Mouse (Mus musculus) stomach, embryonic 16.5 days (tissue): ENCODE measurements around the gene D8Ertd738e. TPM values are rescaled to one million over a fixed set of nuclear protein-coding genes. Genes with fewer than 3 reads are reported as not detected.

ENCODE experiments used
- ATAC-seq: fragments of 200-750 bp; cut with Nextera tagmentation; 2 replicates; pipeline ENCODE4 v1.8.0; 2017; ENCODE audit warnings: moderate number of reproducible peaks, moderate TSS enrichment; ENCODE audit not compliant: insufficient read depth, low FRiP score
- H3K27ac ChIP-seq: fragments of 300-500 bp; sonication (generic); 2 replicates; pipeline ENCODE4 v1.5.1; 2014; ENCODE audit warnings: low read length
- H3K27me3 ChIP-seq: fragments of 300-500 bp; sonication (generic); 2 replicates; pipeline ENCODE4 v1.6.1; 2014; ENCODE audit warnings: low read length, control low read depth, mixed read lengths; ENCODE audit not compliant: control insufficient read depth, insufficient read depth
- H3K36me3 ChIP-seq: fragments of 300-500 bp; sonication (generic); 2 replicates; pipeline ENCODE4 v1.6.1; 2014; ENCODE audit warnings: low read length; ENCODE audit not compliant: control insufficient read depth, insufficient read depth
- H3K4me1 ChIP-seq: fragments of 300-500 bp; sonication (generic); 2 replicates; pipeline ENCODE4 v1.6.1; 2014; ENCODE audit warnings: low read length, control low read depth, mixed read lengths; ENCODE audit not compliant: control insufficient read depth, insufficient read depth
- H3K4me2 ChIP-seq: fragments of 300-500 bp; sonication (generic); 2 replicates; pipeline ENCODE4 v1.6.1; 2014; ENCODE audit warnings: low read depth, low read length, mixed read lengths
- H3K4me3 ChIP-seq: fragments of 300-500 bp; sonication (generic); replicated peaks from 2 replicates; pipeline ENCODE4 v1.5.1; 2014; ENCODE audit warnings: mild to moderate bottlenecking, low read length
- H3K9ac ChIP-seq: fragments of 300-500 bp; sonication (generic); 2 replicates; pipeline ENCODE4 v1.6.1; 2014; ENCODE audit warnings: low read length
- H3K9me3 ChIP-seq: fragments of 300-500 bp; sonication (generic); replicated peaks from 2 replicates; pipeline ENCODE4 v1.6.1; 2016; ENCODE audit warnings: low read length, control low read depth; ENCODE audit not compliant: control insufficient read depth
- WGBS: fragments of 180-500 bp; shearing (Covaris S2); extraction: QIAGEN DNeasy Blood & Tissue Kit; methylation state at CpG from one replicate; pipeline ENCODE4 v1.1.7; 2014; 5-methylcytosine and 5-hydroxymethylcytosine counted together
- polyA plus RNA-seq: library from polyadenylated mRNA; unstranded; fragments of >200 nt; fragmentation: Nextera tagmentation; extraction: Ambion mirVana; gene quantifications from 2 replicates; pipeline ENCODE4 v1.2.1, GENCODE M21; 2015

D8Ertd738e gene
- polyA plus RNA-seq, 1 experiment from 2014 or later, result 289 TPM

DNA sequence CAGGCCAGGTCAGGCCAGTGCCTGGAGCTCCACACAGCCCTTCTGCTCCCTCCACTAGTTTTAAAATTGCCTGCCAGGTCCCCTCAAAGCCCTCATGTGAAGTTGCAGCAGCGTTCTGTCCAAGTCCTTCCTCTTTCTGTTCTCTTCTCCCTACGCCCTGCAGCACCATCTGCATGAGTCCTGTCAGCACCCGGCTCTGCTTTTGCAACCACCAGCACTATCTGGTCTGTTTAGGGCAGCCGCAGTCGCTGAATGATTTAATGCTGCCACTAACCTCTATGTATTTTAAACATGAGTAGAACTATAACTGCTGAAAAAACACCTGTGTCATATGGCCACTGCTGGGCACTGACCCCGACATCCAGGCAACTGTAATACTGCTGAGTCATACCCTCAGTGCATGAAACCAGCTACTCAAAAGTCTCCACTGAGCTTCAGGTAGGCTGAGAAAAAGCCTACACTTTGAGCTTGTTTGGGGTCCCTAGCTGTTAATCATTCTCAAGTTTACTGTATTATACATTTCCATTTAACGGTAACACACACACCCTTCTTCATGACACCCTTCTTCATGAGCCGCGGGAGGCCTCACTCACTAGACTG is 26.9 kb downstream of the D8Ertd738e start:
- H3K4me3 ChIP-seq, result no peak overlapping the region
- no peak for ATAC-seq
- H3K4me1 ChIP-seq, result no peaks in the 10 kb centered on the region
- 87% methylated on average over 9 of the region's 9 CpGs for WGBS
- no peaks in the 10 kb centered on the region for H3K9me3 ChIP-seq
- H3K9ac ChIP-seq, result no peak overlapping the region
- H3K27me3 ChIP-seq, result no peaks in the 10 kb centered on the region
- no peak overlapping the region for H3K4me2 ChIP-seq
- H3K27ac ChIP-seq, result no peak overlapping the region
- H3K36me3 ChIP-seq, result peaks cover 9% of the 10 kb centered on the region; the same call in 1 of the 2 replicates

DNA sequence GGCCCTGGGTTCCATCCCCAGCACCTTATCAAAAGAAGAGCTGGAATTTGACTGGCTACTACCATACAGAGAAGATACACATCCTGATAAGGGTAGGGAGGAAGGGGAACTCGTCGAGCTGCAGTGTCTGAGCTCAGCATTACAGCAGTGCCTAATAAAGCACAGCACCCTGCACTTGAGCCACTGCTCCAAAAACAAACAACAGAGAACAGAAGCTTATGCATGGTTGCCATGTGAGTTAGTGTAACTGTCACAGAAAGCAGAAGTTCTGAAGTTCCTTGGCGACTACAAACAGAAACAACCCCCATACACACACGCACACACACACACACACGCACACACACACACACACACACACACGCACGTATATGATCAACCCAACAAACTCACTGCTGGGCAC is 29.4 kb downstream of the D8Ertd738e start:
- Histone ChIP-seq H3K9me3 (no peaks in the 10 kb centered on the region), H3K27me3 (no peaks in the 10 kb centered on the region), H3K4me2 (no peak overlapping the region), H3K4me1 (no peaks in the 10 kb centered on the region), H3K9ac (no peak overlapping the region), H3K36me3 (peaks cover 14% of the 10 kb centered on the region), H3K4me3 (no peak overlapping the region), H3K27ac (no peak overlapping the region)
- no peak for ATAC-seq
- WGBS, result 70% methylated on average over 7 of the region's 7 CpGs

DNA sequence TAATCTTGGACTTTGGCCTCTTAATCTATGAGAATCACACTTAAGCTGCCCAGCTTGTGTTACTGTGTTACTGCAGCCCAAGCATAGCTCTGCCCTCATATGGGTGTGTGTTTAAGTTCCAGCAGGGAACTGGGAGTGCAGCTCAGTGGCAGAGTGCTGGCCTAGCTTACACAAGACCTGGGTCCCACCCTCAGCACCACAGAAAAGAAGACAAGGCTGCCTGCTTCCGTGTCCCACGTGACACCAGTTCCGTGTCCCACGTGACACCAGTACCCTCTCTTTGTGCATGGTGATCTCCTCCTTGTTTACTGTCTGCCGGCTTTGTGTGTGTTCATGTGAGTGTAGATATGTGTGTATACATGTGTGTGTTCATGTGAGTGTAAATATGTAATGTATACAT is 31.4 kb downstream of the D8Ertd738e start:
- Histone ChIP-seq H3K4me3 (no peak overlapping the region), H3K9ac (no peak overlapping the region), H3K36me3 (peaks cover 13% of the 10 kb centered on the region), H3K27ac (no peak overlapping the region), H3K9me3 (no peaks in the 10 kb centered on the region), H3K27me3 (no peaks in the 10 kb centered on the region), H3K4me1 (no peaks in the 10 kb centered on the region), H3K4me2 (no peak overlapping the region)
- WGBS, result 94% methylated on average over 5 of the region's 5 CpGs
- ATAC-seq, result no peak

DNA sequence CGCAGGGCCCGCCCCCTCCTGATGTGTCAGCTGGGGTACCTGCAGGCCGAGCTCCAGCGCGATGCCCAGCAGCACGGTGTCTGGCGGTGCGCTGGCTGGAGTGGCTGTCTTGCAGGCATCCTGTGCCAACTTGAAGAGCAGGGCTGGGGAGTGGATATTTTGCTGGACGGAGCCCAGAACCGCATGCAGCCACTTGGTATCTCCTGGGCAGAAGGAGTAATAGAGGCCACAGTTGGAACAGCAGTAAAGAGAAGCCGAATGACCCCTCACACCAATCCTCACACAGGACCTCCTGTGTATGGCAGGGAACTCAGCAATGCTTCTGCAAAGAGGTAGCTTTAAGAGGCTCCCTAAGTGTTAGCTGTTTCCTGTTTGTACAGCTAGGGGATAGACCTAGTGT is 32.3 kb downstream of the D8Ertd738e start:
- no peaks in the 10 kb centered on the region for H3K4me1 ChIP-seq
- H3K4me2 ChIP-seq, result no peak overlapping the region
- H3K27me3 ChIP-seq, result no peaks in the 10 kb centered on the region
- ATAC-seq, result no peak; the same call in 1 of the 2 replicates
- WGBS, result 94% methylated on average over 11 of the region's 11 CpGs
- H3K27ac ChIP-seq, result no peak overlapping the region
- peaks cover 9% of the 10 kb centered on the region for H3K36me3 ChIP-seq
- no peaks in the 10 kb centered on the region for H3K9me3 ChIP-seq
- H3K9ac ChIP-seq, result no peak overlapping the region
- H3K4me3 ChIP-seq, result no peak overlapping the region

DNA sequence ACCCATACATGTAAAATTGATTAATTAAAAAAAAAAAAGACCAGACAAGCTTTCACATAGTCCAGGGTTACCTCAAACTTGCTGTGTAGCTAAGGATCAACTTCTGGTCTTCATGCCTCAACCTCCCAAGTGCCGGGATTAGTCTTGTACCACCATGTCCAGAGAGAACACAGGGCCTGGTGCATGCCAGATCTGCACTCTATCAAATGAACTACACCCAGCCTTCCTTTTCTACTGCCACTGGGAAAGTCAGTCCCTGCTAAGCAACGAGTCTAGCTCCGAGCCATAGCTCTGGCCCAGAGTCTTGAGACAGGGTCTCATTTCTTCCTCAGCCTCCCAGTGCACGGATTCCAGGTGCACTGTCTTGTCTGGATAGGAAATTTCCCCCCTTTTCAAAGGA is 36.2 kb downstream of the D8Ertd738e start:
- Histone ChIP-seq H3K9ac (no peak overlapping the region), H3K4me3 (no peak overlapping the region), H3K27ac (no peak overlapping the region), H3K36me3 (peaks cover 24% of the 10 kb centered on the region), H3K4me2 (no peak overlapping the region), H3K4me1 (peaks cover 6% of the 10 kb centered on the region), H3K9me3 (no peaks in the 10 kb centered on the region), H3K27me3 (no peaks in the 10 kb centered on the region)
- no peak for ATAC-seq
- WGBS, result 83% methylated on average over 4 of the region's 4 CpGs

DNA sequence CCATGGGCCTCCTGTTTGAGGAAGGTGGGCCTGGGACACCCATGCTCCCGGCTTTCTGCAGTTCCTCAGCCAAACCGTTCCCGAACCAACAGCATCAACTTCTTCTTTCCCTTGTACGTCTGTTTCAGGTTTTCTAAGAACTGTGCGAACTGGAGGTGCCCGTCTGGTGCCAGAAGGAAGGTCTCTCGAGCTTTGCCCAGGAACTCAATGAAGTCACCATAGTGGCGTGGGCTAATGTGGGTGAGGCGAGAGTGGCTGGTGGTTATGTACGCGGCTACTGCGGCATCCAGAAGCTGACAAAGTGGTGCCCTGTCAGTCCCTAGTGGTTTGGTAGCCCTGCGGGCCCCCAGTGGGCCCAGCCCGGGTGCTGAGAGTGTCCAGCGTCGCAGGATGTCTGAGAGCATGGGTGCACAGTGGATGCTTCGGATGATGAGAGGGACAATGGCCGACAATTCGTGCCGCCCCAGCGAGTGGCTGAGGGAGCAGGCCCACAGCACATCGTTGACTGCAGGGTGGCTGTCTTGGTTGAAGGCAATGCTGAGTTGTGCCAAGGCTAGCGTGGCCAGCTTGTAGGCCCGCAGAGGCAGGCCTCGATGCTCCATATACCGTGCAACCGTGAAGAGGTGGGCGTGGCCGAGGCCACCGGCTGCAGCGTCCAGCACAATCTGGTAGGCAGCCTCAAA is 37.5 kb downstream of the D8Ertd738e start:
- H3K4me2 ChIP-seq, result no peak overlapping the region
- no peak overlapping the region for H3K9ac ChIP-seq
- WGBS, result 92% methylated on average over 31 of the region's 31 CpGs
- H3K9me3 ChIP-seq, result no peaks in the 10 kb centered on the region
- no peak overlapping the region for H3K27ac ChIP-seq
- no peak overlapping the region for H3K4me3 ChIP-seq
- H3K36me3 ChIP-seq, result peaks cover 20% of the 10 kb centered on the region
- no peaks in the 10 kb centered on the region for H3K27me3 ChIP-seq
- H3K4me1 ChIP-seq, result peaks cover 18% of the 10 kb centered on the region
- ATAC-seq, result no peak

DNA sequence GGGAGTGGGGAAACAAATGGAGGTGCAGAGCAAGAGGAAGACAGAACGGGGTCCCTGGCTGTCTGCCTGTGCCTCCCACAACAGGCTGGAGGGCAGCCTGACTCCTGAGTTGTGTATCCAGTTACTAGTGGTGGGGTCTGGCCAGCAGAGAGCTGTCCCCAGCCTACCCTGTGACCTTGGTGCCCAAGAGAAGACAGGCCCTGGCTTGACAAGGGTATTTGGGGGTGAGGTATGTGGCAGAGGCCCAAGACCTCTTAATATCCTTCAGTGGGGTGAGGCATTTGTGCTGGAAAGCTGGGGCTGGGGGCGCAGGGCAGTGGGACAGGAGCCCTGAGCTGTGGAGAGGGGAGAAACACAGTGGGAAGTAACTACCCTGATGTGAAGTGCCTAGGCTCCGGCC is 38.3 kb downstream of the D8Ertd738e start:
- Histone ChIP-seq H3K27ac (no peak overlapping the region), H3K9me3 (no peaks in the 10 kb centered on the region), H3K4me1 (peaks cover 18% of the 10 kb centered on the region), H3K36me3 (peaks cover 23% of the 10 kb centered on the region), H3K4me2 (no peak overlapping the region), H3K27me3 (no peaks in the 10 kb centered on the region), H3K4me3 (no peak overlapping the region), H3K9ac (no peak overlapping the region)
- 85% methylated on average over 3 of the region's 3 CpGs for WGBS
- no peak for ATAC-seq

DNA sequence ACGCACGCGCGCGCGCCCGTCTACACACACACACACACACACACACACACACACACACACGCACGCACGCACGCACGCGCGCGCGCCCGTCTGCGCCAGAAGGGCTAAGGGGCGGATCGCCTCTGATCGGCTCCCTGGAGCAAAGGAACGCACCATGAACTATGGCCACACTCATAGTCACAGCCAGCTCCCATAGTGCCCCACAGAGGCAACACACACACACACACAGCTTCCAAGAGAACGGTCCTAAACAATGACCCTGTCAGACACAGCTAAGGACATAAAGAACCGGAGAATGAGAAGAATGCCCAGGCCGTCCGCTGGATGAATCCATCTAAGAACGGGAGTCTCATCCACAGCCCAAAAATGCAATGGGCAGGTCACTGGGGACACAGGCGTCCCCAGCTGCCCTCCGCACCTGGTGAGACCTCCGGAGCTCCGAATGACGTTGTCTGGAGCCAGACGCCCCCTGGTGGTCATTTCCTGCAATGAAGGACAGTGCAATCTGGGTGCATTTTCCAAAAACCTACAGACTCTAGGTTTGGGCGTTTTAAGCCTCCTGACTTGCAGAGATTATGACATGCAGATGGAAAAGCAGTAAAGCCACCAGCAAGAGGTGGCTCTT is 39.2 kb downstream of the D8Ertd738e start:
- Histone ChIP-seq H3K4me3 (no peak overlapping the region), H3K9ac (no peak overlapping the region), H3K27me3 (no peaks in the 10 kb centered on the region), H3K27ac (no peak overlapping the region), H3K9me3 (no peaks in the 10 kb centered on the region), H3K4me2 (peak overlapping the region; percentile 17; the same call in 1 of the 2 replicates), H3K4me1 (peaks cover 18% of the 10 kb centered on the region), H3K36me3 (peaks cover 23% of the 10 kb centered on the region)
- ATAC-seq, result peak; percentile 35
- 57% methylated on average over 34 of the region's 34 CpGs for WGBS
